Comparison of ENCODE assay signal across 10 mouse cellular contexts in genomic region chr15:77683944-77684343, GRCm38 (mm10). TPM values are rescaled to one million over a fixed set of nuclear protein-coding genes. Genes with fewer than 3 reads are reported as not detected.
DNase-seq lines count a peak whose midpoint lies in the region; ATAC-seq and TF ChIP-seq lines count a peak whose summit lies in the region.
"Not testable (repeated sequence)": the region's sequence is repeated elsewhere in the genome, so short reads cannot be mapped to it uniquely, and the experiment has no call there.
"Had no signal": no experiment of that assay in that cellular context is flagged by ENCODE, and none has a peak within 500 bp of the region (broad histone marks: within the 10 kb centered on the region; RNA-seq: fewer than 3 reads in every experiment).

No protein-coding gene starts in this region.

- not testable (repeated sequence) for H3K27me3 ChIP-seq in G1E (ENCODE audit: insufficient read depth, low read length); forebrain, embryonic 14.5 days (replicated peaks; ENCODE audit: control insufficient read depth, insufficient read depth, low read length)

- not testable (repeated sequence) for ATAC-seq in G1E (ENCODE audit: extremely low read depth, insufficient number of reproducible peaks, low FRiP score, poor library complexity, severe bottlenecking); forebrain, embryonic 14.5 days

- H3K36me3 ChIP-seq in G1E (replicated peaks); forebrain, embryonic 14.5 days (ENCODE audit: control insufficient read depth, insufficient read depth, low read length): not testable (repeated sequence)

- 16% methylated on average over 8 of the region's 11 CpGs for WGBS in forebrain, embryonic 14.5 days

- not testable (repeated sequence) for H3K9me3 ChIP-seq in G1E (replicated peaks); forebrain, embryonic 14.5 days (replicated peaks; ENCODE audit: control insufficient read depth, low read length)

- intact Hi-C loops in heart, postnatal 36 days (cut with DNase I) = not testable (repeated sequence)

- not testable (repeated sequence) for H3K4me2 ChIP-seq in forebrain, embryonic 14.5 days (ENCODE audit: low read length)

- not testable (repeated sequence) for H3K27ac ChIP-seq in forebrain, embryonic 14.5 days (ENCODE audit: low read depth, low read length)

- not testable (repeated sequence) for H3K9ac ChIP-seq in forebrain, embryonic 14.5 days (ENCODE audit: low read length)

- H3K4me3 ChIP-seq in G1E (ENCODE audit: low read depth, low read length); forebrain, embryonic 14.5 days (ENCODE audit: low read depth, low read length): not testable (repeated sequence)

- peak; percentile 42; the same call in 1 of the 2 replicates for TF ChIP-seq CTCF in G1E (IDR thresholded peaks at IDR 0.05; ENCODE audit: low read depth, low read length)

- H3K4me1 ChIP-seq in G1E (ENCODE audit: insufficient read depth, low read depth, low read length); forebrain, embryonic 14.5 days (ENCODE audit: control insufficient read depth, insufficient read depth, low read length): not testable (repeated sequence)

- not testable (repeated sequence) for DNase-seq in G1E (ENCODE audit: low spot score)
- DNase-seq in cerebellum, adult 11 months = peak; percentile 3
- peak; percentile 55 for DNase-seq in forebrain, embryonic 14.5 days (ENCODE audit: low spot score)
- DNase-seq in heart, postnatal 36 days = peak; percentile 33 to 70
- DNase-seq in layer of hippocampus, adult 11-12 months (ENCODE audit: low spot score) = peak; percentile 15
- DNase-seq in lung, adult 18-20 months = peak; percentile 6 to 16
- DNase-seq in ovary, postnatal 14 days (ENCODE audit: low spot score) = peak; percentile 39
- DNase-seq in thymus, postnatal 36 days = peak; percentile 19 to 39

RNA-seq across cellular contexts. Expression of gene Apol7e, which starts 14.7 kb away (rescaled TPM):
- total RNA-seq in G1E (2014; fragmentation: Nextera tagmentation) (not detected in 2 replicates), G1E (2017) (0.17 TPM in 1 of 2 replicates, not detected in the other)
- not detected in 2 replicates for polyA plus RNA-seq in G1E (2012)
- polyA plus RNA-seq in forebrain, embryonic 14.5 days (2014; fragmentation: Nextera tagmentation; extraction: Ambion mirVana) = not detected in 2 replicates
- total RNA-seq in heart, postnatal 36 days (2021) = not detected
- total RNA-seq: layer of hippocampus, adult 8-10 months had no signal

RNA-seq across cellular contexts. Expression of gene Apol11b, which starts 40.9 kb away (rescaled TPM):
- total RNA-seq in G1E (2014; fragmentation: Nextera tagmentation) = 1.3 TPM in 1 of 2 replicates, not detected in the other
- 0.11 and 0.12 TPM in 2 replicates for total RNA-seq in G1E (2017)
- polyA plus RNA-seq in G1E (2012) = not detected in 2 replicates
- not detected in 2 replicates for polyA plus RNA-seq in forebrain, embryonic 14.5 days (2014; fragmentation: Nextera tagmentation; extraction: Ambion mirVana)
- total RNA-seq in heart, postnatal 36 days (2021) = 1 to 10 TPM; 1.8 to 2.6 TPM
- polyA plus RNA-seq: heart, embryonic 11.5 days had no signal

RNA-seq across cellular contexts. Expression of gene Apol9b, which starts 44.9 kb away (rescaled TPM):
- not detected in 2 replicates for total RNA-seq in G1E (2014; fragmentation: Nextera tagmentation)
- total RNA-seq in G1E (2017) = not detected in 2 replicates
- not detected in 2 replicates for polyA plus RNA-seq in G1E (2012)
- not detected in 2 replicates for polyA plus RNA-seq in forebrain, embryonic 14.5 days (2014; fragmentation: Nextera tagmentation; extraction: Ambion mirVana)
- under 1 TPM; 0.46 to 0.61 TPM for total RNA-seq in heart, postnatal 36 days (2021)
- total RNA-seq: layer of hippocampus, adult 8-10 months had no signal
